Mouse (Mus musculus) embryo, embryonic 9.5 days (tissue): ENCODE data around the gene Thsd4.
A peak's percentile ranks its signal among the peaks of the same experiment; 100 is the strongest.
"Not testable (repeated sequence)": the region's sequence is repeated elsewhere in the genome, so short reads cannot be mapped to it uniquely, and the experiment has no call there.

ENCODE experiments used
- DNase-seq: peaks from one replicate; pipeline ENCODE4 v3.0.0-alpha.2; 2017; ENCODE audit errors: extremely low spot score

Thsd4 gene

DNA sequence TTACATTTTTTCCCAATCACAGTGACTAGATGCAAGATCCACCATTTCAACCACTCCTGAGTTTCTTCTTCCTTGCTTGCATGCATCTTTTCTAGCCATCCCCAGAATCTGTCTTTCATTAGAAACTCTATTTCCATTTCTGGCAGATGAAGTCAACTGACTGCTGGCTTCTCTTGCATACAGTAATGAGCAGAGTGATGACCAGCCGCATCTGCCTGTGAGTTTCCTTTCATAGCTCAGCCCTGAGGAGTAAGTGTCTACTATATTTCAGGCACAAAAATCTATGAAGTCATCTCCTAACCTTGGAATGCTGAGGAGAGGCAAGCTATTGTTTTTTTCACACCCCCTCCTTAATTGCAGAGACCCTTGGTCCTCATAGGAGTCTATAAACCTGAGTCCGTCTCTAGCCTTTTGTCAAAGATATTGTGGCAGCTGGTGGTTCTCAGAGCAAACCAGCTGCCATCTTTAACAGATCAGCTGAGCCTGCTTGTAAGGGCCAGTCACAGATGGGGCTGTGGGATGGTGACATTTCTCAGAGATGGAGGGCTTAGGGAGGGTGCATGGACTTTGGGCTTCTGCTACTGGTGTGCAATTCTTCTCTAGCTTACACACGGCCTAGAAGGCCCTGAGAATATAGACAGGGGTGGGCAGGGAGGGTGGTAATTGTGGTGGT lies 535.8 kb downstream of the Thsd4 start:
- DNase-seq: no peak

DNA sequence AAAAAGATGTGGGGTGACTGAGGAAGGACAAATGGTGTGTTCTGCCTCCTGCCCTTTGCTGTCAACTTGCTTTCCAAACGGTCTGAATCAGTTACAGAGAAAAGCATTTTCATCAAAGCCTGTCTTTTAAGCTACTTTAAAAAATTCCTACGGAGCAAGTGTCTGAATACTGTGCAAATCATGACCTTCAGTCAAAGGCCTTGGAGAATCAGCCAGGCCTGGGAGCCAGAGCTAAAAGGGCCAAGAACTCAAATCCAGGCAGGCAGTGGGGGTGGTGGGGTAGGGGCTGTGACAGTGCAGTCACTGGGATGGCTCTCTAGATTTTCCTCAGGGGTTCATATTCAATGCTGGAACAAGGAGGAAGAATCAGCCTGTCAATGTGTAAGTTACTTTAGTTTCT lies 540.7 kb downstream of the Thsd4 start:
- DNase-seq: no peak

DNA sequence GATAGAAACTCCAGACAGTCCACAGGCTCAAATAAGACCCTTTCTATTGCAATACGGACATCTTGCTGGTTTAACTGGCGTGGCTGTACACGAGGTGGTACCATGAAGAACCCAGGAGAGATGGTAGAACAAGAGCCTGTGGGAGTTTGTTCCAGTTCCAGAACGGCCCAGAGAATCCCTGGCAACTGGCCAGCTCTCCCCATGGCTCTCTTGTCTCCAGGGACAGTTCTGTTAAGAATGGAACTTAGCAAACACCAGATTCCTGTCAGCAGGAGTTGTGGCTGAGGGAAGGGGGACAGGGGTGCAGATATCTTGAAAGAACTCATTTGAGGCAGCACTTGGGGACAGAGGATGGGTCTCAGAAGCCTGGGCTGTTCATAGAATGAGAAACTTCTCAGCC lies 550.6 kb downstream of the Thsd4 start:
- no peak for DNase-seq

DNA sequence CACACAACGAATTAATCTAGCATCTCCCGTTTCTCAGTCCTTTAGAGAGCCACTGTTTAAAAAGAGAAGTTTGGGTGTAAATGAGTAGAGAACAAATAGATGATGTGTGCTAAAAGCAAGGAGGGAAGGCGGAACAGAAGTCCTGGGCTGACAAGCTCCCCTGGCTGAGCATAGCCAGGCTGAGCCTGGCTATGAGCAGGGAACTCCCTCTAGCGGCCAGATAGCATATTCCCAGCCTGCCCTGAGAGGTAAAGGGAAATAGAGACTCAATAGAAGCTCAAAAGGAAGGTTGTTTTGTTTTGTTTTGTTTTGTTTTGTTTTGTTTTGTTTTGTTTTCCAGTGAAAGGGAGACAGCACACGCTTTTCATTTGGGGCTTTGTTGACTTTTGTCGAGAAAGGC lies 552.5 kb downstream of the Thsd4 start:
- DNase-seq: peak; percentile 61

DNA sequence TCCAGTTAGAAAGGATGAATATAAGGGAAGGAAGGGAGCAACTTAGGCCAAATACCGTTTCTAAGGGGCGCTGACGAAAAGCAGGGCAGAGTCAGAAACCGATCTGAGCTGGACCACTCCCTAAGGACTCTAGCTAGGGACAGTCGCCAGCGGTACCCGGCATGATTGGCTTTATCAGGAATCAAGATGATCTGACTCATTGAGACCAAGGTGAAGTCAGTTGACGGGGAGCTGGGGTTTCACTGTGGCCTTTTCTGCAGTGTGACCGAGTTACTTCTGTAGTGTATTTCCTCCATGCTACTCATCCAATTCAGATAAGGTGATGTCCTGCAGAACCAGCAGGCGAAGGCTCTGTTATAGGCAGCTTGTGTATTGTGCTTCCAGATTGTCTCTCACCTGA lies 556.8 kb downstream of the Thsd4 start:
- DNase-seq: no peak

DNA sequence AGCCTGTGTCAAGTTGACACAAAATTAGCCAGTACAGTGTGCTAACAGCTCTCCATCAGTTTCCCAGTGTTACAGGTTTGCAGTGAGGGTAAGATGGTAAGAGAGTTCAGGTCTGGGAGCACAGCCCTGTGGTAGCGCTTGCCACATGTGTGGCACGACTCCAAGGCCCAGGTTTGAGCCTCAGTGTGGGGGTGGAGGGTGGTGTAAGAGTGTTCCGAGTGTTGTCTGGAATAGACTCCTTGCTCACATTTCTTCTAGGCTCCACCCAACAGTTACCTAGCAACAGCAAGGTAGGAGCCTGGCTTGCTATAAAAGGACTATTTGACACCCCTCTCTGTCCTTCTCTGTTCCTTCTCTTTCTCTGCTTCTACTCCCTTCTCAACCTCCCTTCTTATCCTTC lies 557.5 kb downstream of the Thsd4 start:
- DNase-seq: no peak

DNA sequence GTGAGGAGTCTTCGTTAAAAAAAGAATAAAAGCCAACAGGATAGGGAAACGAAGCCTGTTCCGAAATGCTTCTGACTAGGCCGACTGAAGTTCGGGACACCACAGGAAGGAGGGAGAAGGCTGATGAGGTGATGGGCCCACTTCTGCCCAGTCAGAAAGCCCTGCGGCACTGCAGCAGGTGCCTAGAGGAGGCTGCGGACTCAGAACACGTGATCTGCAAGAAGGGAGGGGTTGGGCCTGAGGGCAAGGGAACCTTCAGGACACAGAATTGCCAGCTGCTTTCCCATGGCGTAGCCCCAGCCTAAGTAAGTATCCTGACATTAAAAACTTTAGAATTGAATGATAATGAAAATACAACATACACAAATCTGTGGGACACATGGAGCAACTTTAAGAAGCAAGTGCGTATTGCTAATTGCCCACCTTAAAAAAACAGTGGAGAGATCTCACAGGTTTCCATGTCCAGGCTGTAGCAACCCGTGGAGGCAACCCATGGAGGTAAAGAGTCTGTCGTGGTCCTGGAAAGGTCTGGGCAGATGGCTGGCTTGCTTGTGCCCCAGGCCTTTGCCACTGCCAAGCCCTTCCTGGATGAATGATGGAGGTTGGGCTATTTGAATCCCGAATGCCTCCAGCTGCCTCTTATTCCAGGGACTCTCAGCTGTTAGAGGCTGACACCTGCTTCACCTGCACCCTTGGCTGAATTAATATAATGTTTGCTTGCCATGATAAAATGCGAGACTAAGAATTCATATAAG lies 560.5 kb downstream of the Thsd4 start:
- DNase-seq: no peak

DNA sequence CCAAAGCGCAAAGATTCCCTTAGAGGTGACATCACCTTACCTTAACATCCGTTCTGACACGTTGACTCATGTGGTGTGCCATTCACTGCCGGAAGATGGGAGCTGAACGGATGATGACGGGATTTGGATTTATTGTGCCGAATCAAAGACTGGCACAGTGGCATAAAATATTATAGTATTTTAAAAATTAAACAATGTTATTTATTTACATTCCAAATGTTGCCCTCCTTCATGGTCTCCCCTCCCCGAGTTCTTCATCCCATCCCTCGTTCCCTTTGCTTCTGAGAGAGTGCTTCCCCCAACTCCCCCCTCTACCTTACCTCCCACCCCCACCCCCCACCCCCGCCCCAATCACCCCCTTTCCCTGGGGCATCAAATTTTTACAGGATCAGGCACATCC lies 561.3 kb downstream of the Thsd4 start, which contains the start of gene Nr2e3:
Gene Nr2e3 (minus strand): TSS at position 101 of the 400 bp plus-strand sequence.
- DNase-seq: no peak

DNA sequence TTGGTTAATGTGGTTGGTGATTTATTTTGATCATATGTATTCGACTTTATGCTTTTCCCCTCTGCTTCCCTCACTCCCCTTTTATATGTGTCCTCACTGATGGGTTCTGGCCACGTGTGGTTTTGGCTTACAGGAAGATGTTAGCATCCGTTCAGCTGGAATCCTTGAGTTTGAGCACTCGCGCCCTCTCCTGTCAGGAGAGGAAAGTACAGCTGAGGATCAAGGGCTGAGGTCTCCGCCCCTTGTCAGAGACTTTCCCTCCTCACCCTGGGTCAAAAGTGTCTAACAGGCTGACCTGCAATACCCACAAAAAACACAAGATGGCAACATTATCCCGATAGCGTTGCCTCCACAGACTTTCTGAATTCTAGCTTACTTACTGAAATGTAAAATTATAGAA lies 562.6 kb downstream of the Thsd4 start:
- peak; percentile 94 for DNase-seq

DNA sequence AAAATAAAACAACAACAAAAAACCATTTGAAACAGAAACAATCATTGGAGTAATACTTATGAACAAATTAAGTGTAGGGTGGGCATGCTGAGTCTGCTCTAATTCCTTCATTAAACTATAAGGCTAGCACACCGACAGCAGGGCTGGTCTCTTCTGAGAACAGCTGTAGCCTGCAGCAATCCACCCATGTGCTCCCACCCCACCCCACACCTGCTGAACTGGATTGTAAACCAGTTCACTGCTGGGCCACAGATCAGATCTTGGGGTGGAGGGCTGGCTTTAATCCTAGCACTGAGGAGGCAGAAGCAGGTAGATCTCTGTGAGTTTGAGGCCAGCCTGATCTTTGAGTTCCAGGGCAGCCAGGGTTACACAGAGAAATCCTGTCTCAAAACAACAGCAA lies 563.7 kb downstream of the Thsd4 start:
- DNase-seq: not testable (repeated sequence)

DNA sequence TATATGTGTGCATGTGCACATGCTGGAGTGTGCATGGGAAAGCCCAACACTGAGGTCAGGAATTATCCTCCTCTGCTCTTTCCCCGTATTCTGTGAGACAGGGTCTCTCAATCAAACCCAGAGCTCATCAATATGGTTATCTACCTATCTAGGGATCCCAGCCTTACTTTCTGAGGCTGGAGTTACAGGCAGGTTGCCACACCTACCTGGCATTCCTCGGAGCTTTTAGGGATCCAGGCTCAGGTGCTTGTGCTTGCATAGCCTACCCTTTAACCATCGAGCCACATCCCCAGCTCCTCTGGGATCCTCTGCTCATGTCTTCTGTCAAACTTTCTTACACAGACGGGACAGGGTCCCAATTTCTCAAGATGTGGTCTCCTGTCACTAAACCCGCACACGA lies 565.4 kb downstream of the Thsd4 start:
- DNase-seq: no peak

DNA sequence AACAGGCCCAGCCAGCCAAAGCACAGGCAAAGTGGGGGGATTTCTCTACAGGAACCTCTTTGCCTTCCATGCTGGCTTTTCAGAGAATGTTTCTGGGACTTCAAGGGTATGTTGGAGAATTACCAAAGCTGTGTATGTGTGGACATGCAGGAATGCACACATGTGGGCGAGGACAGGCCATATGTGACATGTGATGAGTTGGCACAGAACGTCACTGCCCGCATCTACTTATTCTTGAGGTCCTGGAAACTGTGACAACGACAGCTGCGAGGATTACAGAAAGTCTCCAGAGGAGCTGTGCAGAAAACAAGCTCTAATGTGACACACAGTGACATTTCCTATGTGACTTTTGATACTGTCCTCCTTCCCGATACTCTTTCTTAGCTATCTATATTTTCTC lies 566.2 kb downstream of the Thsd4 start:
- DNase-seq: no peak

DNA sequence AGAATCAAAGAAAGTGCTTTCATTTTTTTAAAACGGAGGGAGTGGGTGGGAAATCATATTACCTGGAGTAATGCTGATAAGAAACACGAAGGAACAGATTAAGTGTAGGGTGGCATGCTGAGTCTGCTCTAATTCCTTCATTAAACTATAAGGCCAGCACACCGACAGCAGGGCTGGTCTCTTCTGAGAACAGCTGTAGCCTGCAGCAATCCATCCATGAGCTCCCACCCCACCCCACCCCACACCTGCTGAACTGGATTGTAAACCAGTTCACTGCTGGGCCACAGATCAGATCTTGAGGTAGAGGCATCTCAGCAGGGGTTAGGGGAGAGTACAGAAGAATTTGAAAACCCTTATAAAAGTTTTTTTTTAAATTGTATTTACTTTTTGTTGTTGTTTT lies 566.6 kb downstream of the Thsd4 start:
- DNase-seq: no peak

DNA sequence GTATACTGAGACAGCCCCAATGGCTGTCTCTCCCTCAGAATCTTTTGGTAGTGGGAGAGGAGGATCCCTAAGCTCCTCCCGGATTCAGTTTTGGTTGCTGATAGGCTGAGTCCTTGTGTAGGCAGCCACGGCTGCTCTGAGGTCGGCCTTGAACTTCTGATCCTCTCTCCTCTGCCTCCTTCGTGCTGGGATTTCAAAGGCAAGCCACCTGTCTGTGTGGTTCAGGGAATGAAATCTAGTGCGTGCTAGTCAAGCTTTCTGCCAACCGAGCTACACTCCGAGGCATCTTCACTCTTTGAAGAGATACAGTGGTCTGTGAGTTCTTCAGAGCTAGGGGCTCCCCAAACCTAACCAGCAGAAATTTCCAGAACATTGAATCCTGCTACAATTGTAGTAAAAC lies 568.3 kb downstream of the Thsd4 start:
- DNase-seq: no peak

DNA sequence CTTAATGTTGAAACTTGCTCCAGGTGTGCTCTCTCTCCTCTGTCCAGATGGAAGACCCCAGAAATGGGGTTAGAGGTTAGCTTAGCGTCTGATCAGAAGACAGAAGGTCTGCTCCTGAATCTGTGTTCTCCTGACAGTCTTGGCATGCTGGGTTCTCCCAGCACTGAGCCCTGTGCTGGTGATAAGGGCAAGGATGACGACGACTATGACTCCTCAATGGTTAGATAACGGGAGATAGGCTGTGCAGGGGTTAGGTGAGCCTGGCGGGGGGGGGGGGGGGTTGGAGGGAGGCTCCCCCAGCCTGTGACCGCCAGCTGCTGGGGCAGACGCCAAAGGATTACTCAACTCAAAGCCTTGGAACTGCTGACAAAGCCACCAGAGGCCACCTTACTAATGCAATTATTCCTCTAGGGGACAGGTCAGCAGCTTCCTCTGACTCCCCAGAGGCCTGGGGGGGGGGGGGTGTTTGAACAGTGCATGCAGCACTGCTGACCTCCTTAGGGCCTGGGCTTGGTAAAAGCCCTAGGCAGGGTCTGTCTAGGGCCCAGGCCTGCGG lies 569.3 kb downstream of the Thsd4 start:
- DNase-seq: no peak

DNA sequence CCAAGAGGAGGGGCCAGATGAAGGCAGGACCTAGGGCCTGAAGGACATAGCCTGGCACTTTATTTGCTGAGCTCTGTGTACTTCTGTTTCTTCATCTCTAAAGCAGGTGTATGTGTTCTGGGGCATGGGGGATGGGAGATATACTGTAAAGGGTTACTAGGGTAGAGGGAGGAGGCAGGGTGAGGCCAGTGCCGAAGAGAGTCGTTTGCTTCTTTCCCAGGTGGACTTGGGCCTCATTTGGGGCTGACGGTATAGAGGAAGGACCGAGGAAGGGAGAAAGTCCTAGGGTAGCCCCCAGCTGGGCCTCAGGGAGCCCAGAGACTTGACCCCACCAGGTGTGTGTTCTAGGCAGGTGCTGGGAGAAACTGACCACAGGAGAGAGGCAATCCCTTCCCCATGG lies 569.9 kb downstream of the Thsd4 start:
- no peak for DNase-seq

DNA sequence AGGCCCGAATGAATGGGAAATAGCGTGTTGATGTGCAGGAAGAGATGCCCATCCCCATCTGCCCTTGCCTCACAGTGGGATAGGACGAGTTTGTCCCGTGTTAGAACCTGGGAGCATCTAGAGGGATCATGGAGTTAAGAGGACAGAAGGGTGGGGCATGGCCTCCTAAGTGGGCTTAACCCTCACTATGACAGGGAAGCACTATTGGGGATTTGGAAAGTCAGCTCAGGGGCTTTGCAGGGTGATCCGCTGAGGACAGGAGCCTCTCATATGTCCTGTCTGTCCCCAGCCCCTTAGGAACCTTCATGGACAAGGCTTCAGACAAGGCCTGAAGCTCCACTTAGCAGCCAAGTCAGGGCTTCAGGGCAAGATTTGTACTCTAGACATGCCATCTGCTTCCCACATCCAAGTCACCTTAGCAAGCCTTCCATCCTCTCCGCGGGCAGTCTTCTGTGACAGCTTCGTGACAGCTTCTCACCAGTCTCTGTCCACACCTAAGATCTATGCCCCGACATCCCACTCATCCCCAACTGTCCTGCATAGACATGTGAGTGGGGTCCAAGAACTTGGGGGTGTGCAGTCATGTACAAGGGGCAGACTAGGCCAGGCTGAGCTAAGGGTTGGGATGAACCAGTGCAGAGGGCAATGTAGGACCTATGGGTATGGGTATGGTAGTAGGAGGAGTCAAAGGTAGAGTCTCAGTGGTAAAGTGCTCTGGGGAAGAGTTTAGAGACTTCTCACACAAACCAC lies 570.7 kb downstream of the Thsd4 start:
- no peak for DNase-seq

DNA sequence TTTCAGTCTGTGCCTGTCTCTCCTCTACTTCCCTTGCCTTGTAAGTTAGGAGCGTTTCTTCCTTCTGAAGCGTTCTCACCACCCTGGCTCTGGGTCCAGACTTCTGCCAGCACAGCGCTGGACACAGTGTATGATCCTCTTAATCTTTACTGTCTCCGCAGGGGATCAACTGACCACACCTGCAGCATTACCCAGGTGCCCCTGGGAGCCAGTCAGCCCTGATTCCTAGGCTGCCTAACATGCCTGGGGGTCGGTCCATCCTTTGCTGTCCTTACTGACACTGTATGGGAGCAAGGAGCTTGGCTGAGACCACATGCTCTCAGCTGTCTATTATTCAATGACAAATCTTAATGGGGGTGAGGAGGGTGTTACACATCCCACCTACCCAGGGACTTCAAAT lies 571.9 kb downstream of the Thsd4 start:
- no peak for DNase-seq

DNA sequence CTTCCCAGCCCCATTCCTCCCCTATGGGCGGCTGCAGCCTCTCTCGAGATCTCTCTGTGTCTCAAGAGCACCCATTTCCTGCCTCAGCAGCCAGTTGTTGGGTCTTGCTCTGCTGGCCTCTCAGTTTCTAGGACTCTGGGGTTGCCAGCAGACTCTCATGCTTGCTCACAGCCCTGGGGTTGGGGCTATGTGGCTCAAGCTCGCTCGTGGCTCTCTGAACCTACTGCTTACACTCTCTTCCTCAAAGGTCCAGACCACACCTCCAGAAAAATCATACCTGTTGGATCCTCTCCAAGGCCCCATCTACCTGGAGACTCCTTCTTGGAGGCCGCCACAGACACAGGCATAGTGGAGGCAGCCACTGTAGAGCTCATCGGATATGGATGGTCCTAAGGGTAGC lies 572.3 kb downstream of the Thsd4 start:
- DNase-seq: no peak

DNA sequence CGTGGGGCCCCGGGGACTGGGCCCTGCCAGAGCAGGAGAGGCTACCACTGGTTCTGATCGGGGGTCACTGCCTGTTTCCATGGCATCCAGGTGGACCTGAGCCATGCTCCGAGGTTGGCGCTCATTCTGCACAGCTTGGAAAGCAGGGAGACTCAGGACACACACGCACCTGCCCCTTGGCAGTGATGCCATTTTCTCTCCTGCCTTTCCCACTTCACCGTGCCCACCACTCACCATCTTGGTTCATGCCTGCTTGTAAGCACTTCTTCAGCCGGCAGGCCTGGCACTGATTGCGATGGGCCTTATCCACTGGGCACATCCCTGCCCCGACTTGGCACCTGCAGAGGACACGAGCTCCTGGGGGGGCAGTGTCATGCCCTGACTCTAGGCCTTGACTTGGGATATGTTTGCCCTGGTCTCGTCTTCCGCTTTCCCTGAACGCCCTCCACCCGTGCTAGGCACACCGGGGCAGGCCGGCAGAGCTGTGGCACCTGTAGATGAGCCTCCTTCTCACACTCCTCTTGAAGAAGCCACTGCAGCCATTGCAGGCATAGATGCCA lies 573.1 kb downstream of the Thsd4 start:
- no peak for DNase-seq

DNA sequence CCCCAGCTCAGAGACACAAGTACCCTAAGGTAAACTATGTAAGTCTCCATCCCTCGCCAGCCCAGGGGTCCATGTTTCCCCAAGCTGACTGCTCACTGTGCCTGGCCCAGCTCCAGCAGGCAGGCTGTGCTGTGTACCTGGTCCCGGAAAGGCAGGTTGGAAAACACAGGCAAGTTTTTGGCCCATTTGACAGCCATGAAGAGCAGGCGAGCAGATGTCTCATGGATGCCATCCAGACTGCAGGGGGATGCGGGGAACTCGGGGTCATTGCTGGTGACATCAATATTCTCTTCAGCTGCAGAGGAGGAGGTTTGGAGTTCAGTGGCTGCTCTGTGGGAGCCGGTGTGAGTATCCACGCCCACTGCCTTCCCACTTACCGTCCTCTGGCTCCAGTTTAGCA lies 573.6 kb downstream of the Thsd4 start:
- DNase-seq: no peak

DNA sequence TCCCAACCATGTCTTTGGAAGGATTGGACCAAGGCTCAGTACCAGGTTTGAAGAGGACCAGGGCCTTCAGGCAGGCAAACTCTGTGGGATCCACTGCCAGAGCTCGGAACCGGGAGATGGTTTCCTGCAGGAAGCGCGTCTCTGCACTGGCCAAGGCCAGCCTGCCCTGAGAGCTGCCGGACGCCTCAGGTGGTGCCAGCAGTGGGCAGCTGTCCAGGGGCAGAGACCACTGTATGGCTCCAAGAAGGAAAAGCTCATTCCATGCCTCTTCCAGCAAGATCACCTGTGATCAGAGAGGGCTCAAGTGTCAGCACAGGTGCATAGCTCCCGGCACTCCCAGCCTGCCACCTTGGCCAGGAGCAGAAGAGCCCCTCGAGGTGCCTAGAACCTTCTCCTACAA lies 574.6 kb downstream of the Thsd4 start:
- DNase-seq: no peak
